Mouse (Mus musculus): Measurements from ENCODE around the gene Mageb2.
"Not testable (repeated sequence)": the region's sequence is repeated elsewhere in the genome, so short reads cannot be mapped to it uniquely, and the experiment has no call there.

DNA sequence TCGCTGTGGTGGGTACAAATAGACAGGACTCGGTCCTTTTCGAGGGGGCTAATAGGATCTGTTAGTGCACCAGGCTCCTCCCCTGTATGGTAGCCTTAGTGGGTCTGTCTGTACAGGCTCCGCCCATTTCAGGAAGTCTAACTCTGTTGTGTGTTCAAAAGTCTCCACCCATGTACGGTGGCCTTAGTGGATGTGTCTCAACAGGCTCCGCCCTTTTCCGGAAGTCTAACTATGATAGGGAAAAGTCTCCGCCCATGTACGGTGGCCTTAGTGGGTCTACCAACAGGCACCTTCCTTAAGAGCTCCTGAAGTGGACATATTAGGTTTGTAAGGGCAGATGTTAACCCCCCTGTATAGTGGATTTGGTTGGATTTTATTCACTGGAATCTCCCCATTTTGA, 18.2 kb upstream of the Mageb2 start:
- TF ChIP-seq CTCF (IDR thresholded peaks at IDR 0.05; ENCODE audit: insufficient read depth, low read length); POLR2A (IDR thresholded peaks at IDR 0.05; ENCODE audit: borderline replicate concordance, extremely low read depth, low read depth, low read length): not testable (repeated sequence)

All from lung, adult 2 months (tissue).